In genomic region chr10:117561909-117562849, GRCm38 (mm10) we compare ENCODE assay signal across 20 mouse cellular contexts.
DNase-seq lines count a peak whose midpoint lies in the region; ATAC-seq lines count a peak whose summit lies in the region.
"Had no signal": no experiment of that assay in that cellular context is flagged by ENCODE, and none has a peak within 500 bp of the region (broad histone marks: within the 10 kb centered on the region; RNA-seq: fewer than 3 reads in every experiment).

No protein-coding gene starts in this region.

- H3K4me2 ChIP-seq in lung, embryonic 16.5 days (ENCODE audit: low read depth, low read length), result no peak overlapping the region
- no peak overlapping the region for H3K4me2 ChIP-seq in midbrain, embryonic 11.5 days
- no peak overlapping the region for H3K4me2 ChIP-seq in midbrain, embryonic 15.5 days
- no peak overlapping the region for H3K4me2 ChIP-seq in intestine, embryonic 16.5 days (ENCODE audit: low read depth, low read length)
- H3K4me2 ChIP-seq: embryonic facial prominence, embryonic 12.5 days; forebrain, embryonic 13.5 days; forebrain, embryonic 15.5 days had no signal

- no peaks in the 10 kb centered on the region for H3K36me3 ChIP-seq in lung, embryonic 16.5 days (ENCODE audit: control insufficient read depth, insufficient read depth, low read length)
- H3K36me3 ChIP-seq in midbrain, embryonic 11.5 days (ENCODE audit: control insufficient read depth, insufficient read depth, low read length), result no peaks in the 10 kb centered on the region
- H3K36me3 ChIP-seq in midbrain, embryonic 15.5 days (replicated peaks), result no peaks in the 10 kb centered on the region
- no peaks in the 10 kb centered on the region for H3K36me3 ChIP-seq in intestine, embryonic 16.5 days (ENCODE audit: control insufficient read depth, insufficient read depth, low read length)
- H3K36me3 ChIP-seq in splenic B cell, adult 2 months (ENCODE audit: control insufficient read depth, insufficient read depth, low read length, poor library complexity, severe bottlenecking), result no peaks in the 10 kb centered on the region
- H3K36me3 ChIP-seq: embryonic facial prominence, embryonic 10.5 days; embryonic facial prominence, embryonic 12.5 days; forebrain, embryonic 15.5 days had no signal

- 74% methylated on average over 13 of the region's 13 CpGs for WGBS in lung, embryonic 16.5 days
- WGBS in midbrain, embryonic 11.5 days, result 91% methylated on average over 13 of the region's 13 CpGs
- 91% methylated on average over 13 of the region's 13 CpGs for WGBS in midbrain, embryonic 15.5 days
- 74% methylated on average over 13 of the region's 13 CpGs for WGBS in intestine, embryonic 16.5 days

- H3K4me3 ChIP-seq in lung, embryonic 16.5 days (ENCODE audit: low read length), result no peak overlapping the region
- no peak overlapping the region for H3K4me3 ChIP-seq in midbrain, embryonic 11.5 days (ENCODE audit: low read depth, low read length)
- H3K4me3 ChIP-seq in midbrain, embryonic 15.5 days, result no peak overlapping the region
- no peak overlapping the region for H3K4me3 ChIP-seq in intestine, embryonic 16.5 days (ENCODE audit: low read length)
- H3K4me3 ChIP-seq: embryonic facial prominence, embryonic 10.5 days; embryonic facial prominence, embryonic 12.5 days; forebrain, embryonic 13.5 days; forebrain, embryonic 15.5 days had no signal

- no peak for DNase-seq in lung, postnatal 36 days
- DNase-seq in midbrain, embryonic 11.5 days (ENCODE audit: low spot score, missing footprints), result peak; percentile 53
- peak; percentile 32 for DNase-seq in splenic B cell, adult 2 months (ENCODE audit: low read depth, low spot score)
- DNase-seq in ovary, adult 18-20 months (ENCODE audit: low spot score), result no peak
- no peak for DNase-seq in urinary bladder, postnatal 36 days (ENCODE audit: low spot score in 2 of 2)
- DNase-seq: adrenal gland, adult 8-10 months; adrenal gland, postnatal 14 days; adrenal gland, postnatal 36 days; cerebellum, adult 11-12 months; cerebellum, adult 2 months; cerebellum, adult 9-10 months; cerebellum, postnatal 10 days; cerebellum, postnatal 25 days had no signal

- peaks cover 2% of the 10 kb centered on the region; the same call in 1 of the 2 replicates for H3K9me3 ChIP-seq in lung, embryonic 16.5 days (ENCODE audit: control insufficient read depth, low read length)
- H3K9me3 ChIP-seq in midbrain, embryonic 11.5 days (ENCODE audit: control insufficient read depth, low read length), result no peaks in the 10 kb centered on the region; the same call in 1 of the 2 replicates
- no peaks in the 10 kb centered on the region for H3K9me3 ChIP-seq in midbrain, embryonic 15.5 days
- peaks cover 7% of the 10 kb centered on the region; the same call in 1 of the 2 replicates for H3K9me3 ChIP-seq in intestine, embryonic 16.5 days (ENCODE audit: control insufficient read depth, low read length)
- H3K9me3 ChIP-seq: embryonic facial prominence, embryonic 12.5 days; forebrain, embryonic 15.5 days had no signal

- no peak overlapping the region for H3K27ac ChIP-seq in lung, embryonic 16.5 days (ENCODE audit: low read length)
- H3K27ac ChIP-seq in midbrain, embryonic 11.5 days (ENCODE audit: low read depth, low read length), result no peak overlapping the region
- H3K27ac ChIP-seq in midbrain, embryonic 15.5 days, result no peak overlapping the region
- H3K27ac ChIP-seq in intestine, embryonic 16.5 days (ENCODE audit: low read length), result no peak overlapping the region
- H3K27ac ChIP-seq: embryonic facial prominence, embryonic 10.5 days; embryonic facial prominence, embryonic 12.5 days; forebrain, embryonic 13.5 days; forebrain, embryonic 15.5 days had no signal

- no peaks in the 10 kb centered on the region for H3K4me1 ChIP-seq in lung, embryonic 16.5 days (replicated peaks; ENCODE audit: control insufficient read depth, insufficient read depth, low read length)
- H3K4me1 ChIP-seq in midbrain, embryonic 11.5 days (ENCODE audit: control insufficient read depth, insufficient read depth, low read length), result no peaks in the 10 kb centered on the region
- H3K4me1 ChIP-seq in midbrain, embryonic 15.5 days, result no peaks in the 10 kb centered on the region
- 0 out of 2 replicates have a peak, but pooled peaks cover 4% of the 10 kb centered on the region for H3K4me1 ChIP-seq in intestine, embryonic 16.5 days (ENCODE audit: control insufficient read depth, insufficient read depth, low read length)
- H3K4me1 ChIP-seq: embryonic facial prominence, embryonic 12.5 days had no signal

- no peaks in the 10 kb centered on the region for H3K27me3 ChIP-seq in lung, embryonic 16.5 days (ENCODE audit: control insufficient read depth, insufficient read depth, low read depth, low read length)
- no peaks in the 10 kb centered on the region for H3K27me3 ChIP-seq in midbrain, embryonic 11.5 days (ENCODE audit: control insufficient read depth, insufficient read depth, low read length)
- no peaks in the 10 kb centered on the region; the same call in 1 of the 2 replicates for H3K27me3 ChIP-seq in midbrain, embryonic 15.5 days (replicated peaks)
- no peaks in the 10 kb centered on the region for H3K27me3 ChIP-seq in intestine, embryonic 16.5 days (replicated peaks; ENCODE audit: control insufficient read depth, insufficient read depth, low read length)
- no peaks in the 10 kb centered on the region for H3K27me3 ChIP-seq in splenic B cell, adult 2 months (ENCODE audit: control insufficient read depth, insufficient read depth, low read length, poor library complexity, severe bottlenecking)
- H3K27me3 ChIP-seq: embryonic facial prominence, embryonic 12.5 days; forebrain, embryonic 13.5 days; forebrain, embryonic 15.5 days had no signal

- H3K9ac ChIP-seq in lung, embryonic 16.5 days (ENCODE audit: low read length), result no peak overlapping the region
- H3K9ac ChIP-seq in midbrain, embryonic 11.5 days (ENCODE audit: low read length), result no peak overlapping the region
- no peak overlapping the region for H3K9ac ChIP-seq in midbrain, embryonic 15.5 days
- no peak overlapping the region for H3K9ac ChIP-seq in intestine, embryonic 16.5 days (ENCODE audit: low read depth, low read length)
- H3K9ac ChIP-seq: embryonic facial prominence, embryonic 12.5 days; forebrain, embryonic 13.5 days; forebrain, embryonic 15.5 days had no signal

- ATAC-seq in lung, embryonic 16.5 days (ENCODE audit: low read depth), result peak; percentile 41; the same call in 1 of the 2 replicates
- ATAC-seq in midbrain, embryonic 11.5 days (ENCODE audit: low FRiP score), result no peak
- ATAC-seq in midbrain, embryonic 15.5 days (replicated peaks), result no peak
- ATAC-seq in intestine, embryonic 16.5 days, result peak; percentile 50; the same call in 1 of the 2 replicates
- ATAC-seq: forebrain, embryonic 13.5 days; forebrain, embryonic 15.5 days had no signal

Comparison
In these comparisons a context has a peak if more than half of its experiments do, and no peak if none do; other contexts are left out.
1. ATAC-seq: peak in lung, embryonic 16.5 days (single experiment) and intestine, embryonic 16.5 days (single experiment); none in midbrain, embryonic 11.5 days (single experiment) and midbrain, embryonic 15.5 days (single experiment).
2. DNase-seq: peak in midbrain, embryonic 11.5 days (single experiment) and splenic B cell, adult 2 months (single experiment); none in lung, postnatal 36 days (single experiment), ovary, adult 18-20 months (single experiment) and urinary bladder, postnatal 36 days (0 of 2).